In the genomic region with DNA sequence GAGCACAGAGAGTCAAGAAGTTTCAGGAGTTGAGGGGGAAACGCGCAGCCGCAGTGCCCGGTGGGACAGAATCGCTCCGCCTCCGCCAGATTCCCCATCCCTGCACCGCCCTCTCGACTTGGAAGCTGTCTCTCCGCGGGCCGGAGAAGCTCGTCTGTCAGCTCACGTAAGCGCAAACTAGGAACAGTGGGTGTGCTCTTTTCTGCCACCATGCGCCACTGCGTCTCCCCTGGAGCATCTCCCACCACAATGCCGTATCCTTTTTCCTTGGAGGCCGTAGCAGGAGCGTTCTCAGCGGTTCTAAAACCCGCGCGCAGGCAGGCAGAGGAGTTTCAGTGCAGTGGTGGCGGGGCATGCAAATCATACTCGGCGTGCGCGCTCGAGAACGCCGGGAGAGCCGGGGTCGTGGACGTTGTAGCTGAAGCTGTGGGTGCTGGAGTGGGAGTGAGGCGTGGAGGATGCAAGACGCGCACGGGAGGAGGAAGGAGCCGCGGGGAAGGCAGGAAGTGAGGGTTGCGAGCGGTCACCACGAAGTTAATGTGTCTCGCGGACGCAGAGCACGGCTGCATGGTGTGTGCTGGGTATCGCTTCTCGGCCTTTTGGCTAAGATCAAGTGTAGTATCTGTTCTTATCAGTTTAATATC, we compare ENCODE assay signal across 8 mouse cellular contexts. TPM values are rescaled to one million over a fixed set of nuclear protein-coding genes. Genes with fewer than 3 reads are reported as not detected.
DNase-seq lines count a peak whose midpoint lies in the region; ATAC-seq and TF ChIP-seq lines count a peak whose summit lies in the region.
"Not testable (repeated sequence)": the region's sequence is repeated elsewhere in the genome, so short reads cannot be mapped to it uniquely, and the experiment has no call there.

No protein-coding gene starts in this region.

- peak; percentile 90 for ATAC-seq in forebrain, postnatal 0 days
- peak; percentile 70 for ATAC-seq in neutrophil, adult 5-6 weeks (ENCODE audit: extremely low read depth, insufficient number of reproducible peaks, low FRiP score, poor library complexity, severe bottlenecking)

- peak; percentile 24; the same call in 1 of the 2 replicates for TF ChIP-seq POLR2A in lung, adult 2 months (IDR thresholded peaks at IDR 0.05; ENCODE audit: borderline replicate concordance, extremely low read depth, low read depth, low read length)

- under 1% methylated on average over 34 of the region's 50 CpGs for WGBS in forebrain, postnatal 0 days
- WGBS in lung, adult 2 months = under 1% methylated on average over 37 of the region's 50 CpGs

- H3K9me3 ChIP-seq in E14TG2a.4 (ENCODE audit: low read length); forebrain, postnatal 0 days (ENCODE audit: low read length): not testable (repeated sequence)

- peaks cover 16% of the 10 kb centered on the region for H3K36me3 ChIP-seq in E14TG2a.4 (ENCODE audit: insufficient read depth, low read length)
- H3K36me3 ChIP-seq in forebrain, postnatal 0 days (ENCODE audit: insufficient read depth) = not testable (repeated sequence)

- H3K27ac ChIP-seq in forebrain, postnatal 0 days (ENCODE audit: low read depth, low read length) = peak overlapping the region; percentile 68

- TF ChIP-seq CTCF in E14TG2a.4 (conservative IDR thresholded peaks at IDR 0.05; ENCODE audit: low read length); lung, adult 2 months (IDR thresholded peaks at IDR 0.05; ENCODE audit: insufficient read depth, low read length): not testable (repeated sequence)
- peak; percentile 37; the same call in 1 of the 2 replicates for TF ChIP-seq CTCF in forebrain, postnatal 0 days (IDR thresholded peaks at IDR 0.05; ENCODE audit: low read depth)

- not testable (repeated sequence) for H3K27me3 ChIP-seq in E14TG2a.4 (ENCODE audit: insufficient read depth, low read length); forebrain, postnatal 0 days (ENCODE audit: insufficient read depth, low read length)

- H3K4me3 ChIP-seq in E14TG2a.4 (replicated peaks; ENCODE audit: low read length) = peak overlapping the region; percentile 83
- H3K4me3 ChIP-seq in forebrain, postnatal 0 days (ENCODE audit: low read depth, low read length) = peak overlapping the region; percentile 45
- peak overlapping the region; percentile 75 for H3K4me3 ChIP-seq in lung, adult 2 months (replicated peaks; ENCODE audit: extremely low read depth, low read depth, low read length)

- peak overlapping the region; percentile 52 for H3K9ac ChIP-seq in forebrain, postnatal 0 days

- H3K4me2 ChIP-seq in forebrain, postnatal 0 days (ENCODE audit: low read depth) = peak overlapping the region; percentile 56

- intact Hi-C loops in heart, postnatal 36 days (cut with DNase I) = loop anchor here (10.0 kb wide), 1 partner anchor 1142 kb away; no protein-coding TSS in a partner anchor

- H3K4me1 ChIP-seq in E14TG2a.4 (replicated peaks; ENCODE audit: low read depth, low read length) = peaks cover 69% of the 10 kb centered on the region
- H3K4me1 ChIP-seq in forebrain, postnatal 0 days (ENCODE audit: insufficient read depth); lung, adult 2 months (ENCODE audit: control insufficient read depth, insufficient read depth, low read length): not testable (repeated sequence)

- DNase-seq in cerebellum, adult 18-20 months = peak; percentile 84 to 87
- DNase-seq in forebrain, postnatal 0 days = peak; percentile 84
- peak; percentile 70 to 81 for DNase-seq in heart, postnatal 36 days
- peak; percentile 70 to 82 for DNase-seq in layer of hippocampus, adult 18-20 months (ENCODE audit: low spot score in 2 of 2)
- peak; percentile 69 for DNase-seq in lung, adult 2 months
- DNase-seq in testis, postnatal 14 days (ENCODE audit: low spot score) = peak; percentile 85

RNA-seq across cellular contexts. Expression of gene Mreg, which starts 24.4 kb away (rescaled TPM):
- total RNA-seq in forebrain, postnatal 0 days (2014; rRNA removed) = 1.7 and 1.9 TPM in 2 replicates
- polyA plus RNA-seq in forebrain, postnatal 0 days (2015; fragmentation: Nextera tagmentation; extraction: Ambion mirVana) = 1.7 and 2.1 TPM in 2 replicates
- 10 to 100 TPM; 34.5 to 35.5 TPM for total RNA-seq in heart, postnatal 36 days (2021)
- 1 to 10 TPM; 4.7 TPM for total RNA-seq in layer of hippocampus, adult 18-20 months (2021)
- polyA plus RNA-seq in lung, adult 2 months (2012; rRNA removed) = 1.3 and 6.2 TPM in 2 replicates
- total RNA-seq in neutrophil, adult 5-6 weeks (2017) = 1.5 and 2.6 TPM in 2 replicates

RNA-seq across cellular contexts. Expression of gene Pecr, which starts 47.6 kb away (rescaled TPM):
- total RNA-seq in forebrain, postnatal 0 days (2014; rRNA removed) = 4.6 and 7.5 TPM in 2 replicates
- 8.0 and 11.9 TPM in 2 replicates for polyA plus RNA-seq in forebrain, postnatal 0 days (2015; fragmentation: Nextera tagmentation; extraction: Ambion mirVana)
- total RNA-seq in heart, postnatal 36 days (2021) = 10 to 100 TPM; 10.3 to 11.7 TPM
- total RNA-seq in layer of hippocampus, adult 18-20 months (2021) = 1 to 10 TPM; 5.6 to 6.3 TPM
- 3.7 and 4.6 TPM in 2 replicates for polyA plus RNA-seq in lung, adult 2 months (2012; rRNA removed)
- 0.93 and 1.5 TPM in 2 replicates for total RNA-seq in neutrophil, adult 5-6 weeks (2017)

RNA-seq across cellular contexts. Expression of gene Tmem169, which starts 47.7 kb away (rescaled TPM):
- total RNA-seq in forebrain, postnatal 0 days (2014; rRNA removed) = 36.1 and 38.8 TPM in 2 replicates
- 22.7 and 35.2 TPM in 2 replicates for polyA plus RNA-seq in forebrain, postnatal 0 days (2015; fragmentation: Nextera tagmentation; extraction: Ambion mirVana)
- total RNA-seq in heart, postnatal 36 days (2021) = not detected
- 10 to 100 TPM; 12.9 to 14.5 TPM for total RNA-seq in layer of hippocampus, adult 18-20 months (2021)
- polyA plus RNA-seq in lung, adult 2 months (2012; rRNA removed) = 0.03 and 0.05 TPM in 2 replicates
- total RNA-seq in neutrophil, adult 5-6 weeks (2017) = 0.12 TPM in 1 of 2 replicates, not detected in the other

Comparison
In these comparisons a context has a peak if more than half of its experiments do, and no peak if none do; other contexts are left out.
1. Peak in every context shown above with its lines: DNase-seq, ATAC-seq, H3K4me3 ChIP-seq and H3K27ac ChIP-seq.
2. RNA of gene Tmem169, which starts 47.7 kb away (total RNA-seq): 36.1 to 38.8 TPM in forebrain, postnatal 0 days and 12.9 to 14.5 TPM in layer of hippocampus, adult 18-20 months; 0.12 TPM in neutrophil, adult 5-6 weeks and not detected in heart, postnatal 36 days; every median in the first group is over 10 times any median in the second.